Mouse (Mus musculus): ENCODE data around the gene Gm28729. TPM values are rescaled to one million over a fixed set of nuclear protein-coding genes. Genes with fewer than 3 reads are reported as not detected.

Gm28729 gene
- not detected in 4 replicates for total RNA-seq (2023; ENCODE audit: inconsistent age)

GRCm38 (mm10) chr9:96524972-96525506 is at the start of gene Gm28729:
Gene Gm28729 (minus strand): TSS chr9:96525264.

GRCm38 (mm10) chr9:96478071-96478888 is 46.8 kb downstream of the Gm28729 start, which contains the start of gene Rnf7:
Gene Rnf7 (minus strand): TSS chr9:96478675.

Other genes with a start within 250 kb of the Gm28729 start
- 91.8 to 99.8 TPM (median 93.0 TPM) in 4 replicates for gene Atp1b3, start 160.8 kb downstream of the Gm28729 start, total RNA-seq (2023; ENCODE audit: inconsistent age)
- gene Rnf7, start 46.6 kb downstream of the Gm28729 start, total RNA-seq (2023; ENCODE audit: inconsistent age) = 24.8 to 43.0 TPM (median 40.0 TPM) in 4 replicates
- 50.2 to 59.2 TPM (median 51.2 TPM) in 4 replicates for gene Rasa2, start 106.4 kb upstream of the Gm28729 start, total RNA-seq (2023; ENCODE audit: inconsistent age)
- gene Zbtb38, start 227.6 kb upstream of the Gm28729 start, total RNA-seq (2023; ENCODE audit: inconsistent age) = 21.1 to 28.1 TPM (median 25.7 TPM) in 4 replicates

All from B cell, adult (primary cell).